Mouse (Mus musculus): ENCODE data around the gene Sod1. TPM values are rescaled to one million over a fixed set of nuclear protein-coding genes. Genes with fewer than 3 reads are reported as not detected.

Sod1 gene
- total RNA-seq (2021): 1,000 to 10,000 TPM; 1,099 to 1,142 TPM
- long read RNA-seq, experiment 1, transcript Sod1-202 (3 exons, 3,970 nt): minor isoform, 17 of 189 reads
- long read RNA-seq, experiment 1, transcript Sod1-201 (5 exons, 641 nt): major isoform, 60 of 189 reads
- long read RNA-seq, experiment 1, partial matches to known transcripts: 108 of 189 reads
- long read RNA-seq, experiment 1, other reads (novel, unspliced or antisense): 4 of 189 reads
- long read RNA-seq, experiment 2, transcript Sod1-201 (5 exons, 641 nt): major isoform, 28 of 90 reads
- long read RNA-seq, experiment 2, transcript Sod1-202 (3 exons, 3,970 nt): minor isoform, 8 of 90 reads
- long read RNA-seq, experiment 2, partial matches to known transcripts: 54 of 90 reads
- long read RNA-seq, experiment 2, other reads (novel, unspliced or antisense): 0 of 90 reads

- peak; percentile 99 for DNase-seq
Observed at GRCm38 (mm10) chr16:90220026-90220891, at the start of gene Sod1. Gene Sod1, plus strand, starts transcription at chr16:90220754.

GRCm38 (mm10) chr16:90171416-90171815 lies 49.1 kb upstream of the Sod1 start:
- DNase-seq: no peak

- DNase-seq: no peak
Observed at GRCm38 (mm10) chr16:90176472-90176871, 44.1 kb upstream of the Sod1 start.

GRCm38 (mm10) chr16:90177425-90177824 lies 43.1 kb upstream of the Sod1 start:
- no peak for DNase-seq

- DNase-seq: no peak
Observed at GRCm38 (mm10) chr16:90178404-90178803, 42.1 kb upstream of the Sod1 start.

DNA sequence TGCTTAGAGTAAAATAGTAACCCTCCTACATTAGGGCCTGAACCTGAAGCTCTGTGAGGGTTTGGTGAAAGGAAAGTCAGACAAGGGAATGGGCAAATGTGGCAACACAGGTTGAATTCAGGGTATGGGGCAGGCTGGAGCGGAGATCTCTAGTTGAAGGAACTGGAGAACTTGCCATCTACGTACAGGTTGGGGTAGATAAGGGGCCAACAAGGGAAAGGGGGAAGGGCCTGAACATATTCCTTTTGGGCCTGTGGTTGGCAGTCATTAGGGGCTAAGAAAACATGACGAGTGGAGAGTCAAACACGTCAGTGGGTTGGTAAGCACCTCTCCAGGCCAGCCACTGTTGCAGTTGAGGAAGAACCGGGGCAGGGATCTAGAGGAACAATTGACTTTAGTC lies 40.7 kb upstream of the Sod1 start:
- DNase-seq: no peak

DNA sequence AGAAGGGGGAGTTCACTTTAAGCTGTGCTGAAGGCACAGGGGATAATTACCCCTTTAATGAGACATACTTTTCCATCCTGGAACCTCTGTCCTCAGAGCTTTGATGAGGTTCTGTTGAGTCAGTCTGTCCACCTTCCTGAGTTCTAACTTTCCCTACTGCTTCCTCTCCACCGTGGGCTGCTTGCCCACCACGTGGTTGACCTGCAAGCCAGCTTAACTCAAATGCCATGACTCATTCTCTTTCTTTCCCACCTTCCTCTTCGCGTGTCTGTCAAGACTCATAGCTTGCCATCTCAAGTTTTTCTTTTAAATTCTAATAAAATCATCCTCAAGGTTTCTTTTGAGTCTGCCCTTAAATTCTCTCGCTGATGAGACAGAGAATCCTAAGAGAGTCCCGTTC lies 39.6 kb upstream of the Sod1 start:
- DNase-seq: no peak

- peak; percentile 65 for DNase-seq
Observed at GRCm38 (mm10) chr16:90181673-90182072, 38.9 kb upstream of the Sod1 start.

GRCm38 (mm10) chr16:90184135-90184534 lies 36.4 kb upstream of the Sod1 start:
- no peak for DNase-seq

DNA sequence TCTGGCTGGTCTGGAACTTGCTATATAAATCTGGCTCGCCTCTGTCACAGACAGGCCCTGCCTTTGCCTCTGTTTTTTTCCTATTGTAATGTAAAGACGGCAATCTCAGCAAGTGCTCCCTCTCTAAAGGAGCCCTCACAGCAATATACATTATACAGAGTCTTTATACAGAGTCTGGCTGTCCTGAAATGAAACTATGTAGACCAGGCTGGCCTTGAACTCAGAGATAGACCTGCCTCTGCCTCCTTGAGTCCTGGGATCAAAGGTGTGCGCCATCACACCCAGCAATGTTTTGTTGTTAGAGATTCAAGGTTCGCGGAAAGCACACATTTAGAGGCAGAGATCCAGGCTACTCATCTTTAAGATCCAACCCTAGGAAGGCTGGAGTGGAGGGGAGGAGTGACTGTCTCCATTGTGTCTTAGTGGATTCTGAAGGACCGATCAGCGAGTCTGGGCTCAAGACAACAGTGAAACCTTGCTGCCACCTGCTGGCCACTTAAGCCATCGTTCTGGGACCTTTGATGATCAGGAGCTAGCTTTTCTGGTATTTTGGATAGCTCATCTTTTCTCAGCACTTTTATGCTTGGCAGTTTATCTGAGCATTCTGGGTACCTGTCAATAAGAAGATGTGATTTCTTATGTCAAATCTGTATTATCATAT lies 34.5 kb upstream of the Sod1 start:
- peak; percentile 87 for DNase-seq

GRCm38 (mm10) chr16:90187453-90187852 lies 33.1 kb upstream of the Sod1 start:
- DNase-seq: peak; percentile 66

DNA sequence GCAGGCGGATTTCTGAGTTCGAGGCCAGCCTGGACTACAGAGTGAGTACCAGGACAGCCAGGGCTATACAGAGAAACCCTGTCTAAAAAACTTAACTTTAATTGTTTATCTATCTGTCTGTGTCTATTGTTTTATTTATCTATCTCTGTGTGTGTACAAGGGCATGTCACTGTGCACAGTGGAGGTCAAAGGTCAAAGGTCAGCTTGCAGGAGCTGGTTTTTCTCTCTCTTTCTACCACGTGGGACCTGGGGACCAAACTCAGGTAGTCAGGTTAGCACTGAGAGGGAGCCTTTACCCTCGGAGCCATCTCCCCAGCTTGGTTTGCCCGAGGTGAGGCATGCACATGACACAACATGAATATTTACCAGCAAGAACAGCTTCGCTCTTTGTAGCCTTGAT lies 29.3 kb upstream of the Sod1 start:
- DNase-seq: no peak

- DNase-seq: no peak
Observed at GRCm38 (mm10) chr16:90193719-90194118, 26.8 kb upstream of the Sod1 start.

DNA sequence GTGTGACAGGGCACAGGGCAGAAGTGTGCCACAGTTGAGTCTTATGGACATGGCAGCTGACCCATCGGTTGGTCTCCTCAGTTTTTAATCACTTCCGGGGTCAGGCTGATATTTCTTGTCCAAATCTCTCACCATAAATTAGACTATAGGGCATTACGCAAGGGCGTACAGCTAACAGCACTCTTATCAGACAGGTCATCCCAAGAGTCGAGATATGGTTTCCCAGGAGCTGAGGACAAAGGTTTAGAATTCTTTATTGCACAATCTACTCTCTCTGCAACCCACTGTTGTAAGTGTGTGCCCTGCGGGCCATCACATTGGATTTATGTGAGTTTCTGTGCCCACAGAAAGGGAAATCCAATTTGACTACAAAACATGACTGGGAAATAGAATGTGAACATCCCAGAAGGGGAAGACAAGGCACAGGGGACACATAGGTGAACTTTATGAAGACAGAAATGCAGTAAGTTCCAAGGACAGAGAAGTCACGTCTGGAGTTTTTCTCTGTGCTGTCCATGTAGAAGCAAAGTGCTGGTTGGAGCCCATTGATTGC lies 23.8 kb upstream of the Sod1 start:
- DNase-seq: no peak

DNA sequence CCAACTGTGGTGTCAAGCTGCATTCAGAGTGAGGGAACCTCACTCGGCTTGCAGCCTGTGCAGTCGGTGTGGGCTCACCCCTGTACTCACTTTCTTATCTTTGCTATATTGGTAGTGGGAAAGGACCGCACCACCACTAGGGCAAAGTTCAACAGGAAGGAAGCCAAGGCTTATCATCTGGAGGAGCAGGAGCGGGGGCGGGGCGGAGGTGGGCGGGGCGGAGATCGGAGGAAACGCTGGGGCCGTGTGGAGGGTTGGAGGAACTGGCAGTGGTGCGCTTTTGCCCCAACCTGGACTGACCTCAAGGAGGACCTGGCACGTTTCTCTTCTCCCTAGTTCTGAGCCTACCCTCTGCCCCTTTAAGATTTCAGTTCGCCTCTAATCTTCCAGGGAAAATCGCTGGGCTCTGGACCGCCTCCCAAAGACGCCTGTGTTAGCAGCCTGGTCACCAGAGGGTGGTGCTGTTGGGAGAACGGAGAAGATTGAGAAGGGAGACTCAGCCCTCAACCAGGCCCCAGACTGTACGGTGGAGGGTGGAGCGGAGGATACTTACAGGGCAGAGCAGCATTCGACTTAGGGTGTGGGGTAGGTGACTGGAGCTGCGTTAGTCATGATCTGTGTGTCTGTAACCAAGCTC lies 23.1 kb upstream of the Sod1 start:
- peak; percentile 88 for DNase-seq

- DNase-seq: no peak
Observed at GRCm38 (mm10) chr16:90198626-90199025, 21.9 kb upstream of the Sod1 start.

- DNase-seq: no peak
Observed at GRCm38 (mm10) chr16:90199174-90199573, 21.4 kb upstream of the Sod1 start.

DNA sequence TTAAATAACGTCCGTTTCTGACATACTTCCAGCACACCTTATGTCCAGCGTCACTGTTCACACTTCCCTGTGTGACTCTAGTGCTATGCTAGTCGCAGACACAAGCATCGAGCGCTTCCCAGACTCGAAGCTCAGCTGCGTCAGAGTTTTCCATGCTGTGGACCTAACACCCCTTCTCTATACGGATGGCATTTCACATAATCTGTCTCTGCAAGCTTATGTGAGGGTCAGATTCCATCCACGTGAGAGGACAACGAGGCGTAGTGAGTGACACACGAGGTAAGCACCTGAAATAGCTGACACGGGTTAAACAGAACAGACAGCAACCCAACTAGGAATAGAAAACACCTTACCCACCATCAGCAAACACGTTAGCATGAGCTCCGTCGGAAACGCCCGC lies 18.4 kb upstream of the Sod1 start:
- DNase-seq: no peak

DNA sequence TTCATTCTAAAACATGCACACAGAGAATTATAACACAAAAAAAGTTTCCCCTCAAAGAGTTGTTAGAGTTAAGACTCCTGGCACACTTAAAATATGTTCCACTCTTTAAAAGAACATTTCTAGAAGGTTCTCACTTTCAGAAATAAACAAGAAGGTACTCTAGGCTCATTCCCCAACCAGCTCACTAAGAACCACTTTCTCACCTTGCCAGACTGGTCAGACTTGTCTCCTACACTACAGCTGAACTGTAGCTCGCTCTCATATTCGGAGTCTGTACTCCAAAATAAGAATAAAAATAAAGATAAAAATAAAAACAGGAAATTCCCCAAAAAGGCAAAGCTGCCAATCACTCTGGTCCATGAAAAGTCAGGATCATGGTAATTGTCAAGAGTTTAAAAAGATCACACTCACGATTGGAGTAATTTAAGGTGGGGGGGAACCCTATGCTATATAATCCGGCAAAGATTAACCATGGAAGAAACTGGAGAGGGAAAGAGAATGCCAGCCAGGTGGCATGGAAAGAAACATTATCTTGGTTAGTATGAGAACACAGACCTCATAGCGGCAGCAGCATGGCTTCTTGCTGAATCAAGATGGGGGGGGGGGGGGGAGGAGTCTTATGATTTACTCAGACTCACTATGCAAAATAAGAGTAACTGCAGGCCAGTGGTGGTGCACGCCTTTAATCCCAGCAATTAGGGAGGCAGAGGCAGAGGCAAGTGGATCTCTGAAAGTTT lies 17.2 kb upstream of the Sod1 start:
- DNase-seq: no peak

DNA sequence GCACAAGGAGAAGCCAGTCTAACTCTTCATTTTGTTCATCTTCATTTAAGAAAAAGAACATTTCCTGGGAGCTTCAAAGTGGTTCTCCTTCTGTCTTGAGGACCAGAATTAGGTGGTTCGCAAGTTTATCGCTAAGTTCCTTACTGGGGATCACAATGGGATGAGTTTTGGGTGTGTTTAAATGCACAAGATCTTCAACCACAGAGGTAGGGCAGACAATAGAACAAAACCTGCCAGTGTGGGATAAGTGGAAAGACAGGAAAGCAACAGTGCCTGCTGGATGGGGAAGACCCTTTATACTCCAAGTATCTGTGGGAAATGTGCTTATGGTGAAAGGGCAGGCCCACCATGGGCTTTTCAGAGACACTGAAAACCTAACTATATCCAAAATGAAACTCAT lies 15.7 kb upstream of the Sod1 start:
- DNase-seq: no peak

GRCm38 (mm10) chr16:90208996-90209395 lies 11.6 kb upstream of the Sod1 start:
- no peak for DNase-seq

All from adrenal gland, postnatal 10 days (tissue).